Mouse (Mus musculus) hindbrain, postnatal 0 days (tissue): ENCODE results near the gene Ubb. TPM values are rescaled to one million over a fixed set of nuclear protein-coding genes. Genes with fewer than 3 reads are reported as not detected.

Experiments used
- ATAC-seq: fragments of 200-750 bp; cut with Nextera tagmentation; 2 replicates; pipeline ENCODE4 v1.8.0; 2017; ENCODE audit warnings: mild to moderate bottlenecking, moderate TSS enrichment, moderate library complexity
- DNase-seq: peaks from one replicate; pipeline ENCODE4 v3.0.0-alpha.2; 2015; ENCODE audit warnings: low spot score
- H3K27ac ChIP-seq: fragments of 300-500 bp; sonication (generic); 2 replicates; pipeline ENCODE4 v1.5.1; 2014; ENCODE audit warnings: mild to moderate bottlenecking
- H3K27me3 ChIP-seq: fragments of 300-500 bp; sonication (generic); 2 replicates; pipeline ENCODE4 v1.6.1; 2014; ENCODE audit warnings: low read length, mixed read lengths; ENCODE audit not compliant: insufficient read depth
- H3K36me3 ChIP-seq: fragments of 300-500 bp; sonication (generic); 2 replicates; pipeline ENCODE4 v1.6.1; 2014; ENCODE audit warnings: low read length, mixed read lengths; ENCODE audit not compliant: insufficient read depth
- H3K4me1 ChIP-seq: fragments of 300-500 bp; sonication (generic); 2 replicates; pipeline ENCODE4 v1.6.1; 2014; ENCODE audit warnings: antibody characterized with exemption, low read length, mixed read lengths; ENCODE audit not compliant: insufficient read depth
- H3K4me2 ChIP-seq: fragments of 300-500 bp; sonication (generic); 2 replicates; pipeline ENCODE4 v1.6.1; 2014; ENCODE audit warnings: low read depth, mild to moderate bottlenecking, low read length, moderate library complexity, mixed read lengths
- H3K4me3 ChIP-seq: fragments of 300-500 bp; sonication (generic); 2 replicates; pipeline ENCODE4 v1.5.1; 2014; ENCODE audit warnings: low read length
- H3K9ac ChIP-seq: fragments of 300-500 bp; sonication (generic); replicated peaks from 2 replicates; pipeline ENCODE4 v1.6.1; 2014; ENCODE audit warnings: mild to moderate bottlenecking, low read length, moderate library complexity, mixed read lengths
- H3K9me3 ChIP-seq: fragments of 300-500 bp; sonication (generic); 2 replicates; pipeline ENCODE4 v1.6.1; 2016; ENCODE audit warnings: low read length, mixed read lengths
- CTCF ChIP-seq: IDR thresholded peaks from 2 replicates; pipeline ENCODE4 v1.5.1; 2016; ENCODE audit warnings: antibody characterized with exemption, control low read depth, low read depth
- WGBS: fragments of 180-500 bp; shearing (Covaris S2); extraction: QIAGEN DNeasy Blood & Tissue Kit; methylation state at CpG from one replicate; pipeline ENCODE4 v1.1.7; 2014; 5-methylcytosine and 5-hydroxymethylcytosine counted together
- polyA plus RNA-seq: library from polyadenylated mRNA; unstranded; fragments of >200 nt; fragmentation: Nextera tagmentation; extraction: Ambion mirVana; gene quantifications from 2 replicates; pipeline ENCODE4 v1.2.1, GENCODE M21; 2015
- total RNA-seq: library from RNA; depleted of rRNA; stranded (reverse); fragments of >200 nt; gene quantifications from 2 replicates; pipeline ENCODE4 v1.2.3, GENCODE M21; 2014

The Ubb gene
- total and polyA plus RNA-seq, 2 experiments from 2014 or later = 1,633 to 4,277 TPM

DNA sequence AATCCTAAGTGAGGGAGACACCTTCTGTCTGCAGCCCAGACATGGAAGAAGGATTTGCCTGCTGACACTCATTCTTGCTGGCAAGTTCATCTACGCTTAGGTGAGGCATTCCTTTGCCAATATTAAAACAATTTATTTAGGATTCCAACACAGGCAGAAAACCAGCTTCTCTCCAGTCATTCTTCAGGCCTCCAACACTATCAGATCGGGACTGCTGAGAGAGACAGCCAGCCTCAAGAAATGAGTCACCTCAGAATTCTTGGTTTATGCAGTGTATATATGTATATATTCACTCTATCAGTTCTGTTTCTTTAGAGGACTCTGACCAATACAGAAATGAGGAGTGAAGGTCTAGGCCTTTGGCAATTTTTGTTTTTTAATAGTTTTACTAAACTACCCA lies 12.6 kb downstream of the Ubb start:
- no peaks in the 10 kb centered on the region for H3K27me3 ChIP-seq
- no peaks in the 10 kb centered on the region for H3K4me1 ChIP-seq
- no peak for TF ChIP-seq CTCF
- DNase-seq (no peak), ATAC-seq (no peak)
- no peaks in the 10 kb centered on the region for H3K9me3 ChIP-seq
- no peak overlapping the region for H3K4me2 ChIP-seq
- no peak overlapping the region for H3K9ac ChIP-seq
- no peak overlapping the region for H3K27ac ChIP-seq
- no peaks in the 10 kb centered on the region for H3K36me3 ChIP-seq
- 94% methylated on average over 2 of the region's 2 CpGs for WGBS
- H3K4me3 ChIP-seq = no peak overlapping the region

DNA sequence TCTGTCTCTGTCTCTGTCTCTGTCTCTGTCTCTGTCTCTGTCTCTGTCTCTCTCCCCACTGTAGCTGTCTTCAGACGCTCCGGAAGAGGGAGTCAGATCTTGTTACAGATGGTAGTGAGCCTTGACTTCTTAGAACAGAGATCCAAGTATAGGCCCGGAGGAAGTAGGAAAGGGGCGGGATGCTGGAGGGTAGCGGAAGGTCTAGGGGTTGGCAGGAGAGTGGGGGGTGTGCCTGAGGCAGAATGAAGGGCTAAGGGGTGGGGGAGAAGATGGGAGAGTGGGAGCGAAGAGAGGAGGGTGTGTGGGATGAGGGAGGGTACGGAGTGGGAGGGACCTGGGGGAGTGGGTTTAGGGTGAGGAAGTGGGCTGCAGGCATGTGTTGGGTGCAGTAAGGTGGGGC lies 14.8 kb downstream of the Ubb start:
- Histone ChIP-seq H3K4me1 (no peaks in the 10 kb centered on the region), H3K27ac (no peak overlapping the region), H3K36me3 (no peaks in the 10 kb centered on the region), H3K9ac (no peak overlapping the region), H3K27me3 (no peaks in the 10 kb centered on the region), H3K4me2 (no peak overlapping the region), H3K4me3 (no peak overlapping the region), H3K9me3 (no peaks in the 10 kb centered on the region)
- WGBS = 79% methylated on average over 7 of the region's 7 CpGs
- ATAC-seq (no peak), DNase-seq (no peak)
- no peak for TF ChIP-seq CTCF

DNA sequence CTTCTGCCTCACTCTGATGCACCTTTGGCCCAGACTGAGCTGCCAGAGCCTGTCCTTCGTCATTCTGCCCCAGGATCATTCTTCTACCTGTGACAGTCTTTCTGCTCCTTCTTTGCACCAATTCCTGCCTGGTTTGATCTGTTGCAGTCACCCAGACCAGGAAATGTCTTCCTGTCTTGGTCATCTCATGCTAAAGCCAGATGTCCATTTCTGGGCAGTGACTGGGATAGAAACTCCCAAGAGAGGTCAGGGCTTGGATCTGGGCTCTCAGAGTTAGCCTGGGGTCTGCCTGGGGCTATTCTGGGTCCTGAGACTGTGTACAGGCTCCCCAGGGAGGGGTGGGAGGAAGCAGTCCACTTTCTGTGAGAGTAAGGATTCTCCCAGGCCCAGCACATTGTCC lies 15.2 kb downstream of the Ubb start:
- no peak for TF ChIP-seq CTCF
- Histone ChIP-seq H3K27ac (no peak overlapping the region), H3K4me3 (no peak overlapping the region), H3K9ac (no peak overlapping the region), H3K36me3 (no peaks in the 10 kb centered on the region), H3K4me1 (no peaks in the 10 kb centered on the region), H3K4me2 (no peak overlapping the region), H3K27me3 (no peaks in the 10 kb centered on the region), H3K9me3 (no peaks in the 10 kb centered on the region)
- WGBS = 46% methylated on average over 1 of the region's 1 CpGs
- DNase-seq = no peak
- ATAC-seq = no peak

DNA sequence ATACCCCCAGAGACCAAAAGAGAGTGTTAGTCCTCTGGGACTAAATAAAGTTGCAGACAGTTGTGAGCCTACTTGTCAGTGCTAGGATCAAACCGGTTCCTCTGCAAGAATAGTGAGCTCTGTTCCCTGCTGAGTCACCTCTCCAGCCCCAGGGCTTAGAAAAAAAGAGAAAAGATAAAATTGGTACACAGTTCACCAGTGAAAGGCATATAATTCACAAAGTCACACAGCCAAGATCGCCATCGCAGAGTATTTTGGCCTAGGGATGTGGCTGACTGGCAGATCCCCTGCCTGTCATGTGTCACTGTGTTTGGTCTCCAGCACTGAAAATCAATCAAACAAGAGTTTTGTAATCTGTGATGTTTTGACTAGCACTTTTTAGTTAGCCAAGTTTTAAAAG lies 17.3 kb downstream of the Ubb start:
- 70% methylated on average over 3 of the region's 3 CpGs for WGBS
- H3K4me1 ChIP-seq = no peaks in the 10 kb centered on the region
- no peak for ATAC-seq

DNA sequence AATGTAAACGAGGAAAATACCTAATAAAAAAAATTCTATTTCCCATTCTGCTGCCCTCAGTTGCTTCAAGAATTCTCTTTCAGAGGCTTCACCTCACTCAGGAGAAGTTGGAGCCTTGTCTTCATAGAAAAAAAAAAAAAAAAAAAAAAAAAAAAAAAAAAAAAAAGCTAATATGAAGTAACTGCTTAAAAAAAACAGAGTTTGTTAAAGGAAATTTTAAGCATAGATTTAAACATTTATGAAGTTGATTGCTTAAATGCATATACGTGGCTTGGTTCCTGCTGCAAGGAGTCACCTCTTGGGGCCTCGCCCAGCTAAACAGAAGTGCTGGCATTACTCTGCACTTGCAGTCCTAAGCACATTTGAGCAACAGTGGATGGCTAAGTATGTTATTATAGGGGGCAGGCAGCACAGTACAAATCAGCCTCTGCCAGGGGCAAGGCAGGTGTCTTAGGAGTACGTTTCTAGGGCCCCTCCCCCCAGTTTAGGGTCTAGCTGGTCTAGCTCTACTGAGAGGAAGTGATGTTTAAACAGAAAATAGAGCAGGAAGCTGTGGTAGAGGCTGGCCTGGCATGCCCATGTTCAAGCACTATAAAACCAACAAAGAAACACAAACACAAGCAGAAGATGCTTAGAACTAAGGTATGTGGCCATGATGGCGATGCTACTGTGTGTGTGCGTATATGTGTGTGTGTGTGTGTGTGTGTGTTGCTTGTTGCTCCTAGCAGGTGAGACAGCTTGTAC lies 23.2 kb downstream of the Ubb start, which contains the start of gene Trpv2:
Gene Trpv2, plus strand, starts transcription at position 528 of the 744 bp plus-strand sequence.
- WGBS = 82% methylated on average over 6 of the region's 6 CpGs
- DNase-seq (no peak), ATAC-seq (no peak)
- no peak for TF ChIP-seq CTCF
- Histone ChIP-seq H3K27me3 (no peaks in the 10 kb centered on the region), H3K36me3 (no peaks in the 10 kb centered on the region), H3K4me2 (peak within 1 kb of the TSS; percentile 99), H3K9ac (peak within 1 kb of the TSS; percentile 56; the same call in 1 of the 2 replicates), H3K27ac (peak within 1 kb of the TSS; percentile 84; the same call in 1 of the 2 replicates), H3K9me3 (no peaks in the 10 kb centered on the region), H3K4me1 (0 out of 2 replicates have a peak, but pooled peaks cover 4% of the 10 kb centered on the region), H3K4me3 (peak within 1 kb of the TSS; percentile 54)

More for the DNA sequence above, 17.3 kb downstream of the Ubb start:
- no peak overlapping the region for H3K4me2 ChIP-seq
- no peak overlapping the region for H3K4me3 ChIP-seq
- no peaks in the 10 kb centered on the region for H3K9me3 ChIP-seq
- H3K27me3 ChIP-seq = no peaks in the 10 kb centered on the region
- TF ChIP-seq CTCF = no peak
- no peak overlapping the region for H3K27ac ChIP-seq
- DNase-seq = no peak
- no peak overlapping the region for H3K9ac ChIP-seq
- H3K36me3 ChIP-seq = no peaks in the 10 kb centered on the region

DNA sequence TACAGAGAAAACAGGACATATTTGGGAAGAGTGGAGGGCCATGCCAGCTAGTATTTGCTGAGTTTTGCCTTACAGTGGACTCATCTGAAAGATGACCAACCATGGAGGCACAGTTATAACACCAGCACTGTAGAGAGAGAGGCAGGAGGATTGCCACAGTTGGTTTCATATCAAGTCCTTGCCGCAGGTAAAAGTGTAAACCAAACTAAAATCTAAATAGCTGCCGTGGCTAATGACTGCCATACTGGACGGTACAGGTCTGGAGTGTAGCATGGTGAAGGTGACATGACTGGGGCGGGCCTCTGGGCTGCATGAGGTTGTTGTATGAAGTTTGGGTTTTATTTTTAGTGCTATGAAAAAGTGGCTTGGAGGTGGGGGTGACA lies 23.7 kb downstream of the Ubb start:
- Histone ChIP-seq H3K4me1 (0 out of 2 replicates have a peak, but pooled peaks cover 4% of the 10 kb centered on the region), H3K4me3 (no peak overlapping the region), H3K27me3 (no peaks in the 10 kb centered on the region), H3K4me2 (peak overlapping the region; percentile 99; the same call in 1 of the 2 replicates), H3K9ac (no peak overlapping the region; the same call in 1 of the 2 replicates), H3K36me3 (no peaks in the 10 kb centered on the region), H3K9me3 (no peaks in the 10 kb centered on the region), H3K27ac (no peak overlapping the region)
- no peak for TF ChIP-seq CTCF
- DNase-seq (no peak), ATAC-seq (no peak)
- WGBS = 84% methylated on average over 4 of the region's 4 CpGs

DNA sequence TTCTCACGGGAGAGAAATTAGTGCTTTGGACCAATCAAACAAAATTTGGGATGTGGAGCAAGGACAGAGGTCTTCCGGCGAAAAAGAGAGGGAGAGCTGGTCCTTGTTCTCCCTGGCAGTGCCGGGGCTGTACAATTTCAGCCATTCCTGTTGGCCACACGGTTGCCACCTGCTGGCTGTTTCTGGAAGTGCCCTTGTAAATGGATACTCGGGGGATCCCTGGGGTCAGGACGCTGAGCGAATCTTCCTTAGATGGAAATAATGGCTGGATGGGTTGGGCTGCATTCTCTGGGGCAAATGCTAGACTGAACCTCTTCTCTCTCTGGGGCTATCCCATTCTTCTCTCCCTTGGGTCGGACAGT lies 24.3 kb downstream of the Ubb start:
- H3K27ac ChIP-seq = peak overlapping the region; percentile 84
- H3K9ac ChIP-seq = peak overlapping the region; percentile 56
- under 1% methylated on average over 9 of the region's 9 CpGs for WGBS
- H3K4me3 ChIP-seq = peak overlapping the region; percentile 54
- H3K4me2 ChIP-seq = peak overlapping the region; percentile 99
- 0 out of 2 replicates have a peak, but pooled peaks cover 4% of the 10 kb centered on the region for H3K4me1 ChIP-seq
- H3K9me3 ChIP-seq = no peaks in the 10 kb centered on the region
- peak; percentile 97 for TF ChIP-seq CTCF
- no peaks in the 10 kb centered on the region for H3K27me3 ChIP-seq
- ATAC-seq (peak; percentile 84), DNase-seq (peak; percentile 95)
- no peaks in the 10 kb centered on the region for H3K36me3 ChIP-seq
